Mouse (Mus musculus) liver, adult 2 months (tissue): Measurements from ENCODE around the gene Foxf1.

Experiments used
- CTCF ChIP-seq: fragments of 200-500 bp; IDR thresholded peaks from 2 replicates; pipeline ENCODE4 v1.5.1; 2011; ENCODE audit warnings: low read depth, low read length, control low read depth
- POLR2A ChIP-seq: fragments of 200-500 bp; IDR thresholded peaks from 2 replicates; pipeline ENCODE4 v1.6.1; 2011; ENCODE audit warnings: low read length, control low read depth; ENCODE audit not compliant: insufficient read depth; ENCODE audit errors: extremely low read depth

GRCm38 (mm10) chr8:121080361-121081090, 3.7 kb upstream of the Foxf1 start:
- TF ChIP-seq CTCF (no peak), POLR2A (no peak)
